8 mouse cellular contexts compared by ENCODE assay signal in the genomic region with DNA sequence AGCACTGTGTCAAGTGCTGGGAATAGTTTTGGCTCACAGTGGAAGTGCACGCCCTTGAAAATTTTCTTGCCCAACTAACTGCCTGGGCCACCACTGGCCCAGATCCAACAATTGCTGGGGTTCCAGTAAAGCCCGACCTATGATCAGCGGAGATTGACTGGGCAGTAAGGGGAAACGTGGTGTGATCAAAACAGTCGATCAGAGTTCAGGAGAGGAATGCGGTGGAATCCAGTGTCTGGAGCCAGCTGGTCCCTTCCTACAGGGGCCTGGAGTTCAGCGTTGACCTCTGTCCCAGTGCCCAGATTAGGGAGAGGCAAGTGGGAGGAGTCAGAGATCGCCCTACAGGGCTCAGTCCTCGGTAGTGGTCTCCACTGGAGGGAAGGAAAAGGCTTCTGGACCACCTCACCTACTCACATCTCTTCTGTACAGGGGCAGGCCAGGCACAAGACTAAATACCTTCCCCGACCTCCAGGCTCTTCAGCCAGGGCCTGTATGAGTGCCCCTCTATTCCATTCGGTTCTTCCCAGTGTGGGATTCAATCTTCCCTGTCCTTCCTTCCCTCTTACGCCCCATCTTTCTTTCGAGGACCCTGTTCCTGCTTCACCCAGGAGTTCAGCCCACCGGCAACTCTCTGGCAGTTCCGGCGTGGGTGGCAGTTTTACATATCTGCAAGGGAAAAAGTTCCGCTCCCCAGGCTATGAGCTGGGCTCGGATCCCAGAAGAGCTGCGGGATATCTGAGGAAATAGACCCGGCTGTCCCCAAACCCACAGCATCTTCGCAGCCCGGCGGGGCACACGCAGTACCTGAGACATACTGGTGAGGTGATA. TPM values are rescaled to one million over a fixed set of nuclear protein-coding genes. Genes with fewer than 3 reads are reported as not detected.
A peak's percentile ranks its signal among the peaks of the same experiment; 100 is the strongest.
DNase-seq lines count a peak whose midpoint lies in the region; ATAC-seq and TF ChIP-seq lines count a peak whose summit lies in the region.

No protein-coding gene starts in this region.

- H3K9me3 ChIP-seq in forebrain, embryonic 16.5 days (ENCODE audit: control insufficient read depth, low read length) = no peaks in the 10 kb centered on the region
- no peaks in the 10 kb centered on the region for H3K9me3 ChIP-seq in hindbrain, embryonic 13.5 days
- H3K9me3 ChIP-seq in limb, embryonic 11.5 days (ENCODE audit: control insufficient read depth, low read length) = no peaks in the 10 kb centered on the region
- H3K9me3 ChIP-seq in midbrain, embryonic 10.5 days (replicated peaks) = no peaks in the 10 kb centered on the region

- TF ChIP-seq CTCF in cerebellum, adult 2 months (IDR thresholded peaks at IDR 0.05; ENCODE audit: borderline replicate concordance, insufficient read depth, low read depth, low read length) = no peak

- peak overlapping the region; percentile 79 for H3K4me3 ChIP-seq in cerebellum, adult 2 months (replicated peaks; ENCODE audit: insufficient read depth, low read depth, low read length)
- peak overlapping the region; percentile 81 for H3K4me3 ChIP-seq in forebrain, embryonic 16.5 days (replicated peaks; ENCODE audit: low read length)
- peak overlapping the region; percentile 57 for H3K4me3 ChIP-seq in hindbrain, embryonic 13.5 days
- peak overlapping the region; percentile 61 for H3K4me3 ChIP-seq in limb, embryonic 11.5 days (ENCODE audit: low read depth, low read length)
- H3K4me3 ChIP-seq in midbrain, embryonic 10.5 days = peak overlapping the region; percentile 72

- ATAC-seq in forebrain, embryonic 16.5 days = peak; percentile 27
- peak; percentile 41 for ATAC-seq in hindbrain, embryonic 13.5 days (ENCODE audit: low FRiP score)
- ATAC-seq in limb, embryonic 11.5 days (ENCODE audit: insufficient number of reproducible peaks, low FRiP score, low TSS enrichment, low read depth) = peak; percentile 62

- no peak for TF ChIP-seq POLR2A in cerebellum, adult 2 months (IDR thresholded peaks at IDR 0.05; ENCODE audit: borderline replicate concordance, insufficient read depth, low read length)

- intact Hi-C loops in left cerebral cortex, postnatal 4 days (cut with DNase I) = no loop called here
- intact Hi-C loops in left cerebral cortex, postnatal 25 days (cut with DNase I) = no loop called here

- H3K27me3 ChIP-seq in cerebellum, adult 2 months (ENCODE audit: control insufficient read depth, insufficient read depth, low read length) = no peaks in the 10 kb centered on the region
- no peaks in the 10 kb centered on the region for H3K27me3 ChIP-seq in forebrain, embryonic 16.5 days (replicated peaks; ENCODE audit: control insufficient read depth, insufficient read depth, low read length)
- no peaks in the 10 kb centered on the region for H3K27me3 ChIP-seq in hindbrain, embryonic 13.5 days
- no peaks in the 10 kb centered on the region for H3K27me3 ChIP-seq in limb, embryonic 11.5 days (ENCODE audit: control insufficient read depth, insufficient read depth, low read length)
- no peaks in the 10 kb centered on the region for H3K27me3 ChIP-seq in midbrain, embryonic 10.5 days (ENCODE audit: low read depth, poor library complexity, severe bottlenecking)

- peak overlapping the region; percentile 70 for H3K9ac ChIP-seq in forebrain, embryonic 16.5 days (replicated peaks; ENCODE audit: low read depth, low read length)
- peak overlapping the region; percentile 79 for H3K9ac ChIP-seq in hindbrain, embryonic 13.5 days
- H3K9ac ChIP-seq in limb, embryonic 11.5 days (ENCODE audit: low read length) = peak overlapping the region; percentile 60

- peak overlapping the region; percentile 84 for H3K4me2 ChIP-seq in forebrain, embryonic 16.5 days (ENCODE audit: low read length)
- peak overlapping the region; percentile 89 for H3K4me2 ChIP-seq in hindbrain, embryonic 13.5 days
- H3K4me2 ChIP-seq in limb, embryonic 11.5 days (ENCODE audit: low read depth, severe bottlenecking) = peak overlapping the region; percentile 85

- WGBS in cerebellum, adult 2 months = under 1% methylated on average over 24 of the region's 24 CpGs
- WGBS in forebrain, embryonic 16.5 days = 2% methylated on average over 24 of the region's 24 CpGs
- 4% methylated on average over 24 of the region's 24 CpGs for WGBS in hindbrain, embryonic 13.5 days
- 6% methylated on average over 24 of the region's 24 CpGs for WGBS in limb, embryonic 11.5 days
- WGBS in midbrain, embryonic 10.5 days = 6% methylated on average over 24 of the region's 24 CpGs

- peak; percentile 44 for DNase-seq in left cerebral cortex, postnatal 4 days
- no peak for DNase-seq in left cerebral cortex, postnatal 25 days (ENCODE audit: low spot score in 2 of 2)
- peak; percentile 60 to 67 for DNase-seq in cerebellum, adult 2 months
- DNase-seq in limb, embryonic 11.5 days (ENCODE audit: low spot score) = peak; percentile 52
- peak; percentile 60 for DNase-seq in midbrain, embryonic 10.5 days (ENCODE audit: low spot score)
- peak; percentile 48 for DNase-seq in urinary bladder, postnatal 14 days (ENCODE audit: low spot score)

- no peaks in the 10 kb centered on the region for H3K36me3 ChIP-seq in forebrain, embryonic 16.5 days (ENCODE audit: control insufficient read depth, insufficient read depth)
- H3K36me3 ChIP-seq in hindbrain, embryonic 13.5 days = peaks cover 9% of the 10 kb centered on the region
- peaks cover 11% of the 10 kb centered on the region for H3K36me3 ChIP-seq in limb, embryonic 11.5 days (ENCODE audit: control insufficient read depth, insufficient read depth, low read length)
- H3K36me3 ChIP-seq in midbrain, embryonic 10.5 days = peaks cover 43% of the 10 kb centered on the region

- H3K4me1 ChIP-seq in cerebellum, adult 2 months (ENCODE audit: control insufficient read depth, insufficient read depth, low read length) = peaks cover 17% of the 10 kb centered on the region
- peaks cover 40% of the 10 kb centered on the region for H3K4me1 ChIP-seq in forebrain, embryonic 16.5 days (replicated peaks; ENCODE audit: control insufficient read depth, insufficient read depth, low read length)
- peaks cover 41% of the 10 kb centered on the region for H3K4me1 ChIP-seq in hindbrain, embryonic 13.5 days (replicated peaks)
- peaks cover 7% of the 10 kb centered on the region for H3K4me1 ChIP-seq in limb, embryonic 11.5 days (ENCODE audit: control insufficient read depth, insufficient read depth, low read length)
- peaks cover 41% of the 10 kb centered on the region for H3K4me1 ChIP-seq in midbrain, embryonic 10.5 days

- peak overlapping the region; percentile 79 for H3K27ac ChIP-seq in cerebellum, adult 2 months (ENCODE audit: insufficient read depth, low read length)
- peak overlapping the region; percentile 92 for H3K27ac ChIP-seq in forebrain, embryonic 16.5 days (ENCODE audit: low read length)
- peak overlapping the region; percentile 92 for H3K27ac ChIP-seq in hindbrain, embryonic 13.5 days
- peak overlapping the region; percentile 76 for H3K27ac ChIP-seq in limb, embryonic 11.5 days (replicated peaks; ENCODE audit: low read depth, low read length)
- H3K27ac ChIP-seq in midbrain, embryonic 10.5 days (replicated peaks) = peak overlapping the region; percentile 93

RNA-seq across cellular contexts. Expression of gene Dbi, which starts 0.5 kb away (rescaled TPM):
- 100 to 1,000 TPM; 335 to 344 TPM for total RNA-seq in left cerebral cortex, postnatal 4 days (2021)
- total RNA-seq in left cerebral cortex, postnatal 25 days (2021) = 100 to 1,000 TPM; 247 to 272 TPM
- polyA plus RNA-seq in cerebellum, adult 2 months (2012; rRNA removed) = 1,176 and 1,178 TPM in 2 replicates
- polyA plus RNA-seq in forebrain, embryonic 16.5 days (2015; fragmentation: Nextera tagmentation; extraction: Ambion mirVana) = 1,146 and 1,367 TPM in 2 replicates
- polyA plus RNA-seq in hindbrain, embryonic 13.5 days (2015; fragmentation: Nextera tagmentation; extraction: Ambion mirVana) = 1,104 and 1,361 TPM in 2 replicates
- 681 and 682 TPM in 2 replicates for polyA plus RNA-seq in limb, embryonic 11.5 days (2014; fragmentation: Nextera tagmentation; extraction: Ambion mirVana)
- polyA plus RNA-seq in midbrain, embryonic 10.5 days (2016; fragmentation: Nextera tagmentation; extraction: Ambion mirVana) = 767 and 805 TPM in 2 replicates

RNA-seq across cellular contexts. Expression of gene 3110009E18Rik, which starts 0.6 kb away (rescaled TPM):
- 10 to 100 TPM; 11.2 to 11.8 TPM for total RNA-seq in left cerebral cortex, postnatal 4 days (2021)
- 1 to 10 TPM; 6.7 to 7.4 TPM for total RNA-seq in left cerebral cortex, postnatal 25 days (2021)
- 6.5 and 7.7 TPM in 2 replicates for polyA plus RNA-seq in cerebellum, adult 2 months (2012; rRNA removed)
- 22.8 and 28.6 TPM in 2 replicates for polyA plus RNA-seq in forebrain, embryonic 16.5 days (2015; fragmentation: Nextera tagmentation; extraction: Ambion mirVana)
- 20.1 and 21.6 TPM in 2 replicates for polyA plus RNA-seq in hindbrain, embryonic 13.5 days (2015; fragmentation: Nextera tagmentation; extraction: Ambion mirVana)
- 17.9 TPM in 2 replicates for polyA plus RNA-seq in limb, embryonic 11.5 days (2014; fragmentation: Nextera tagmentation; extraction: Ambion mirVana)
- 22.3 and 27.2 TPM in 2 replicates for polyA plus RNA-seq in midbrain, embryonic 10.5 days (2016; fragmentation: Nextera tagmentation; extraction: Ambion mirVana)

RNA-seq across cellular contexts. Expression of gene Tmem37, which starts 46.5 kb away (rescaled TPM):
- 1 to 10 TPM; 1.4 to 1.8 TPM for total RNA-seq in left cerebral cortex, postnatal 4 days (2021)
- total RNA-seq in left cerebral cortex, postnatal 25 days (2021) = 1 to 10 TPM; 1.2 to 1.3 TPM
- polyA plus RNA-seq in cerebellum, adult 2 months (2012; rRNA removed) = 1.3 and 2.2 TPM in 2 replicates
- polyA plus RNA-seq in forebrain, embryonic 16.5 days (2015; fragmentation: Nextera tagmentation; extraction: Ambion mirVana) = 5.6 and 6.4 TPM in 2 replicates
- 7.9 and 8.0 TPM in 2 replicates for polyA plus RNA-seq in hindbrain, embryonic 13.5 days (2015; fragmentation: Nextera tagmentation; extraction: Ambion mirVana)
- 2.5 and 3.0 TPM in 2 replicates for polyA plus RNA-seq in limb, embryonic 11.5 days (2014; fragmentation: Nextera tagmentation; extraction: Ambion mirVana)
- polyA plus RNA-seq in midbrain, embryonic 10.5 days (2016; fragmentation: Nextera tagmentation; extraction: Ambion mirVana) = 6.6 and 7.4 TPM in 2 replicates

Comparison
In these comparisons a context has a peak if more than half of its experiments do, and no peak if none do; other contexts are left out.
1. DNase-seq: peak in left cerebral cortex, postnatal 4 days (single experiment), cerebellum, adult 2 months (2 of 2), limb, embryonic 11.5 days (single experiment), midbrain, embryonic 10.5 days (single experiment) and urinary bladder, postnatal 14 days (single experiment); none in left cerebral cortex, postnatal 25 days (0 of 2).
2. Peak in every context shown above with its lines, with median percentiles within 50 percentile points of each other: H3K27ac ChIP-seq, H3K4me3 ChIP-seq, ATAC-seq, H3K4me2 ChIP-seq and H3K9ac ChIP-seq.